Mouse (Mus musculus) sigmoid colon, adult 10 weeks (tissue): Measurements from ENCODE around the gene Mcm5. TPM values are rescaled to one million over a fixed set of nuclear protein-coding genes. Genes with fewer than 3 reads are reported as not detected.

Experiments used
- polyA plus RNA-seq: library from polyadenylated mRNA; stranded (reverse); fragments of 350-450 nt; fragmentation: Illumina TruSeq; extraction: RNeasy Lipid Tissue Mini Kit (QIAGEN cat#74804); gene quantifications from one replicate; pipeline ENCODE4 v1.2.3, GENCODE M21; 2014; ENCODE audit warnings: low read depth, low replicate concordance

Gene Mcm5
- polyA plus RNA-seq: 2.2 TPM

DNA sequence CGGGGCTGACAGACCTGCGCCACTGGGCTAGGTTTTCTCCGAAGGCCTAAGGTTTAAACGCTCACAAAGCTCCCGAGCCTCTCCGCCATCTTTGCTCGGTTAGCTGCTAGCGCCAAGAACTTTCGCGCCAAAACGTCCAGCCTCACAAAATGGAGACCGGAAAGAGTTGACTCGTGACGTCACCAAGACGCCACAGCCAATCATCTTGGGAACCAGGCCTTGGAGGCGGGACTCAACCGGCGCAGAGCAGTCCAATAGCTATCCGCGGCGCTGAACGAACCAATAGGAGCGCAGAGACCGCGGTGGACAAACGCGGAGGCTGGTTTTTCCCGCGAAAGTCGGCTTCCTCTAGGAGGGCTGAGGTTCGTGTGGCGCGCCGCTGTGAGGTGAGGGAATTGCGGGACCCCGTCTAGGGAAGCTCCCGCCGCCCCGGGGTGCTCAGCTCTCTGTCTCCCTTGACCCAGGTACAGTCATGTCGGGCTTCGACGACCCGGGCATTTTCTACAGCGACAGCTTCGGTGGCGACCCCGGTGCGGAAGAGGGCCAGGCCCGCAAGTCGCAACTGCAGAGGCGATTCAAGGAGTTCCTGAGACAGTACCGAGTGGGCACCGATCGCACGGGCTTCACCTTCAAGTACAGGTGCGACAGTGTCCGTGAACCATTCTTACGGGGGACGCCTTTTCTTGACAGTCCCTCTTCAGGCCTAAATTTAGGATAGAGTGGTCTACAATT is at the start of gene Mcm5:
TSS of gene Mcm5 (plus strand) at position 334 of the 732 bp plus-strand sequence.

DNA sequence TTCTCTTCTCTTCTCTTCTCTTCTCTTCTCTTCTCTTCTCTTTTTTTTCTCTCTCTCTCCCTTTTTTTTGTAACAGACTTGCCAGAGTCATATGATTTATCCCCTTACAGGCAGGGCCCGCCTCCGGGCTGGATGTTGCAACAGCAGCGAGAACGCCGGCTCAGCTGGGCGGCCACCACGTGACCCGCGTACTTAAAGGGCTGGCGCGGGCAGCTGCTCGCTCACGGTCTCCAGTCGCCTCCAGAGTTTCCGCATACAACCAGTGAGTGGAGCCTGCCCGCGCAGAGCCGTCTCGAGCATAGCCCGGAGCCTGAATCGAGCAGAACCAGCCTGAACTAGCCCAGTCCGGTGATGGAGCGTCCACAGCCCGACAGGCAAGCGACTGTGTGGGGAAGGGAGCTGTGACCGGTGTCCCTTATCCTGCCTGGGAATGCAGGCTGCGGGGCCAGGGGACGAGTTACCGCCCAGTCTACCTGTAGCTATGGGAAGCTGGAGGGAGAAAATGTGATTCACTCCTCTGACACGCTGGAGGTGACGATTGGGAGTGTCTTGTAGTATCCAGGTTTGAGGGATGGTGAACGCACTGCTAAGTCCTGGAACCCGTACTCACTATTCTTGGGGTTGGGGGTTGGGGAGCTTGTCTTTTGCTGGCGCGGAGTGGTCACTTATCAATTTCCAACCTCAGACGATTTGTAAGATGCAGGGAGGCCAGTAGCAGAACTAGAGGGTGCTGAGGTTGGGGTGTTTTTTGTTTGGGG is 15.8 kb upstream of the Mcm5 start, which contains the start of gene Hmox1:
TSS of gene Hmox1 (plus strand) at position 223 of the 758 bp plus-strand sequence.

Other genes with a start within 250 kb of the Mcm5 start
- gene Isx, start 236.4 kb upstream of the Mcm5 start, polyA plus RNA-seq: 12.1 TPM
- gene Hmgxb4, start 116.2 kb upstream of the Mcm5 start, polyA plus RNA-seq: 29.7 TPM
- 0.79 TPM for gene Tom1, start 75.9 kb upstream of the Mcm5 start, polyA plus RNA-seq
- 1.3 TPM for gene Hmox1, start 15.9 kb upstream of the Mcm5 start, polyA plus RNA-seq
- gene Rasd2, start 104.4 kb downstream of the Mcm5 start, polyA plus RNA-seq: 2.5 TPM